Mouse (Mus musculus) spleen, adult 12 weeks (tissue): ENCODE results near the gene Prdx2.

Source experiments
- DNase-seq: peaks from one replicate; pipeline ENCODE4 v3.0.0; 2022; ENCODE audit warnings: low spot score

The Prdx2 gene

DNA sequence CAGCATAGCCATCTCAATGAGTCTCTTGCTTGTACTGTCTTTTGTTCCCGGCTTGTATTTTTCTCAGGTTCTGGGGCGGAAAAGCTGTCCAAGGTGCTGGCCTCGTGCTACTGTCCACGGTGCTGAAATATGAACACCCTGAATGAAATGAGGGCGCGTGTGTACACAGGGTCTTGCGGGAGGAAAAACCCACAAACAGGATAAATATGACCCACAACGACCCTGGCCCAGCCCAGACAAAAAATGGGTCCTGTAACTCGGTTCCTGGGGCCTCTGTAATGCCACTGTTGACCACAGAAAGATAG is 22.2 kb upstream of the Prdx2 start:
- DNase-seq = no peak

DNA sequence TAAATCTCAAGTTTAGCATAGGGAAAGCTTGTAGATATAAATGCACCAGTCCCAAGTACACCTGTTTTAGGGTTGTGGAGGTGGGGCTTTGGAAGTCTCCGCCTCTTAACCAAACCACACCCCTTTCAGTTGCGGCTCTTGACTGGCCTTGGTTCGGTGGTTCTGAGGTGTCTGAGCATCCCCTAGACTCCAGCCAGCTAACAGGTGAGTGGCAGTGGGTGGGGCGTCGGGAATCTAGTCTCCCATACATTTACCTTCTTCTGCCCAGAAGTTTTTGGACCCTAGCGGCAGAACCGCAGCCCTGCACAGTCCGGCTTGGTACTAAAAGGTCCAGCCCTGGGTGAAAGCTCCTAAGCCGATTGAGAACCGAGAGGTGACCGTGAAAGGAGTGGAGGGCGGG is 19.6 kb upstream of the Prdx2 start:
- no peak for DNase-seq

DNA sequence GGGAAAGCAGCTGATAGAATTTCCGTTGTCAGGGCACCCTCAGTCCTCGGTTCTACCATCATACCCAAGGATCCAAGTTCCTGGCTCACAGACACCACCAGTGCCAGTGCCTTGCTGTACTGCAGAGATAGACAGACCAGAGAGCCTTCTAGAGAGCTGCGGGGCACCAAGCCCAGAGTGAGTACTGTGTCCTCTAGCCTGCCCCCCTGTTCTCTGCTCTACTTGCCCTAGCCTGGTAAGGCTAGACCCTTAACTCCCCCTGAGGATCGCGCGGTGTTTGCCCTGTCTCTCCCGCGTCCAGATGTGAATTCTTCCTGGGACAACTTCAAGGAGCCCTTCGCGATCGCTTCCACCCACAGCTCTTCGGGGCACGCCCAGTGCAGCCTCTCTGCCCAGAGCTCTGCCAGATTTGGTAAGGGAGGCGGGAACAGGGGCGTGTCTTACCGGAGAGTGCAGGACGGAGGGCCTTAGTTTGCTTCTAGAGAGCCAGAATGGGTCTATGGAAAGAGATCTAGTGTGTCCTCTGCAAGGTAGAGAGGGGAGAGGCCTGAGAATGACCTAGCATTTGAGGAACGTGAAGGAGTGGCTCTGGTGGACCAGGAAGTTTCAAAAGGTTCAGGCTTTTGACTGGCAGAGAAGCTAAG is 16.7 kb upstream of the Prdx2 start:
- no peak for DNase-seq

- no peak for DNase-seq
These were observed 12.6 kb upstream of the Prdx2 start for GRCm38 (mm10) chr8:84956768-84957167.

GRCm38 (mm10) chr8:84959811-84960210 is 9.6 kb upstream of the Prdx2 start:
- no peak for DNase-seq

- no peak for DNase-seq
These were observed 5.4 kb upstream of the Prdx2 start for GRCm38 (mm10) chr8:84963952-84964351.

GRCm38 (mm10) chr8:84965731-84966291 is 3.6 kb upstream of the Prdx2 start:
- DNase-seq = peak; percentile 87

- DNase-seq = no peak
These were observed 2.8 kb upstream of the Prdx2 start for GRCm38 (mm10) chr8:84966603-84967002.

GRCm38 (mm10) chr8:84967532-84968304 is 1.7 kb upstream of the Prdx2 start:
- no peak for DNase-seq

DNA sequence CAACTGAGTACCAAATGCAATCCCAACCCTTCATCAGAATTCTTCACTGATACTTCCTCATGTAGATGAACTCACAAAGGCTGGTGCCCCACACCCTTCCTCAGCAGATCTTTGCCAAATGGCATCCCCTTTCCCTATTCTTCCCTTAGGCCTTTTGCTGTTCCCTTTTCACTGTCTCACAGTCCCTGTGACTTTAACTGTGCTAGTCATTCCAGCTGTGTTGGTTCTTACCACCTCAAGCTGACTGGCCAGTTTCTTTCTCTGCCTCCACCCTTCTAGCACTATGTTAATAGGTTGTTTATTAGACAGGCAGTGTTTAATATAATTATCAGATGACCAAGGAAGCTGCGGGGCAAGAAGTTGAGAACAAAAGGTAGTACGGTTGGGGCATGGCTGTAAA is 737 bp upstream of the Prdx2 start:
- DNase-seq = no peak

DNA sequence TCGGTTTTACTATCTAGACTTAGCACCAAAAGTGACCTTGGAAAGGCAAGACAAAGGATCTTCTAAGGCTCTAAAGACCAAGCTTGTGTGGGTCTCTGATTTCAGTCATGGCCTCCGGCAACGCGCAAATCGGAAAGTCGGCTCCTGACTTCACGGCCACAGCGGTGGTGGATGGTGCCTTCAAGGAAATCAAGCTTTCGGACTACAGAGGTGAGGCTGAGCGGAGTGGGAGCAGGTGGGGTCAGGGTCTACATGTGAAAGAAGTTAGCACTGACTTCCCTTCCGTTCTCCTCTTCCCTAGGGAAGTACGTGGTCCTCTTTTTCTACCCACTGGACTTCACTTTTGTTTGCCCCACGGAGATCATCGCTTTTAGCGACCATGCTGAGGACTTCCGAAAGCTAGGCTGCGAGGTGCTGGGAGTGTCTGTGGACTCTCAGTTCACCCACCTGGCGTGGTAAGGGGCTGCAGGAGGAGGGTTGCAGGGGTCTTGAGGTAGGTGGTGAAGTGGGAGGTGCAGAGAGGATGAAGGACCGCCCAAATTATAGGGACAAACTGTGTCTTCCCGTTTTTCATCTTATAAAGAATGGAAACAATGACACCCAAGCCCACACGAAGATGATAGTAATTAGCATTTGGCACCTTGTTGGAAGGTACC is 876 bp downstream of the Prdx2 start:
- no peak for DNase-seq

- peak; percentile 72 for DNase-seq
These were observed 1.5 kb downstream of the Prdx2 start for GRCm38 (mm10) chr8:84970913-84971312.

DNA sequence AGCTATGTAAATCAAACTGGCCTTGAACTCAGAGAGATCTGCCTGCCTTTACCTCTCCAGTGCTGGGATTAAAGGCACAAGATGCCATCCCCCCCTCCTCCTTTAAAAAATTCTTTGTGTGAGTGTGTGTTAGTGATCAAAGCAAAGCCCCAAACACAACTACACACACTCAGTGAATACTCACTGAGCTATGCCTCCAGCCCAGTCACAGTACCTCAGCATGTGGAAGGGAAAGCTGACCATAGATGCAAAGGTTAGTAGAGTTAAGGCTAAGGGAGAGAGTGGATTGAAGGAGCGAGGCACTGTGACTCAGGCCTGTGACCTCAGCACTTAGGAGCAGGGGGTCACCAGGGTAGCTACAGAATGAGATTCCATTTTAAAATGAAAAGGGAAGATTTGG is 3.7 kb downstream of the Prdx2 start:
- DNase-seq = no peak

GRCm38 (mm10) chr8:84973803-84974542 is 4.6 kb downstream of the Prdx2 start:
- no peak for DNase-seq

GRCm38 (mm10) chr8:84974543-84975142 is 5.3 kb downstream of the Prdx2 start:
- no peak for DNase-seq

DNA sequence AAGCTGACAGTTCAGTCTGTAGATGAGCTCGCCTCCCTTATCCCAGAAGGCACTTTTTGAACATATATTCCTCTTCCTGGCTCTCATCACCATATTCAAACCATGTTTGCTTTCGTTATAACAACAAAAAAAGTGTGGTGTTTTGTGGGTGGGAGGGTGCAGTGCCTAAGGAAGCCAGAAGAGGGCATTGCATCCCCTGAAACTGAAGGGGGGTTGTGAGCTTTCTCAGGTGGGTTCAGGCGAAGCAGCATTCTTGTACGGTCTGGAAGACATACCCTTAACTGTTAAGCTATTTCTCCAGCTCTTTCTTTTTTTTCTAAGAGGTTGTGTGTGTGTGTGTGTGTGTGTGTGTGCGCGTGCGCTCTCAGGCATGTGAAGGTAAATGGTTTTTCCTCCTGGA is 6.0 kb downstream of the Prdx2 start:
- peak; percentile 70 for DNase-seq

DNA sequence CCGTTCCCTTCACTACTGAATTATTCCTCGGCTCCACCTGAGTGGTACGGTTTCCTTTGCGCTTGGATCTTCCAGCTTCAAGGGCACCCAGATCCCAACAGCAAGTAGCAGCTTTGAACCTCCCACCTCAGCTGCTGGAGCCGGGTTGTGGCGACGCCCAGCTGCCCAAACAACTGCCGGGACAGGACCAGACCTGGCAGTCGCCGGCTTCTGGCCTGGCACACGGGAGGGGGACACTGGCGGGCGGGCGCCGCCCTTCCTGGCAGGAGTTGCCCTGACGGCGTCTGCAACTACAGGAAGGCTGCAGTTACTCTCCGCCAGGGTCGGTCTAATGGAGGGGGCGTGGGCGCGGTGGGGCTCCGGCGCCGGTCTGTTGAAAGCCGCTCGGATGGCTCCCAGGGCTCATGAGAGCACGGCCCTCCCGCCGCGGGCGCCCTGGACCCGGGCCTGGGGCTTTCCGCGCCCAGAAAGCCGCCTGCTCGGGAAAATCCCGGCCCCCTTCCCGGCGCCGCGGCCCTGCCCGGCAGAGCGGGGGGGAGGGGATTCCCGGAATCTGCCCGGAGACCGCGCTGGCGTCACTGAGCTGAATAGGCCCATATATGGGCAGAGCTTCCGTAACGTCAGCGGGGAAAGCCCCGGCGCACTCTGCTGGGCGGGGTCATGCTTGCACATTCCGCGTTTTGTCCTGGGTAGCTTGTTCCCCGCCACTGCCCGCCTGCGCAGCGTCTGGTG is 6.8 kb downstream of the Prdx2 start:
- peak; percentile 89 for DNase-seq

- no peak for DNase-seq
These were observed 7.5 kb downstream of the Prdx2 start for GRCm38 (mm10) chr8:84976763-84977434.

DNA sequence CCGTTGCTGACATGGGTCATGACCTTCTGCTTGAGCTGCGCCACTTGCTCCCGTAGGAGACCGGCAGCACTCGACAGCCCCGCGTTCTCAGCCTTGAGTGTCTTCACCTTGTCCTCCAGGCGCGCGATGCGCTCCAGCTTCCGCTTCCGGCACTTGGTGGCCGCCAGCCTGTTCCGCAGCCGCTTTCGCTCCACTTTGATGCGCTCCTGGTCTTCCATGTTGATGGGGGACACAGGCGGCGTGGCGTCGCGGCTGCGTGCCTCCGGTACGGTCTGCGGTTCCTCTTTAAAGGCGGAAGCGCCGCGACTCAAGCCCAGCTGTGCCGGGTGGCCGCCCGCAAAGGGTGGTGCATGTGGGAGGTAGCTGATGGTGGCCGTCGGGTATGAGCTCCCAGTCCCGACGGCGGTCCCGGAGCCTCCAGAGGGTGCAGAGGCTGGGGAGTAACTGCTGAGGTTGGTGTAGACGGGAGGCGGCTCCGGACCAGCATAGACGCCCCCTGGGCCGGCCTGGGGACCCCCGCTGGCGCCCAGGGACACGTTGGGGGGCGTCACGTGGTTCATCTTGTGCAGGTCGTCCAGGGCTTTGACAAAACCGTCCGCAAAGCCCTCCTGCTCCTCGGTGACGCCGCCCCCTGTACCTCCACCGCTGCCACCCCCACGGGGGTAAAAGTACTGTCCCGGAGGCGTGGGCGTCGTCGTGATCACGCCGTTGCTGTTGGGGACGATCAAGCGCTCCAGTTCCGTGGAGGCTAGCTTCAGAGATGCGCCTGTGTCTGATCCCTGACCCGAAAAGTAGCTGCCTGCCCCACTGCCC is 8.3 kb downstream of the Prdx2 start:
- peak; percentile 69 for DNase-seq
